Mouse (Mus musculus): ENCODE data around the gene Vpreb2.
"Not testable (repeated sequence)": the region's sequence is repeated elsewhere in the genome, so short reads cannot be mapped to it uniquely, and the experiment has no call there.

The Vpreb2 gene

GRCm38 (mm10) chr16:17980128-17980527 lies at the start of gene Vpreb2:
Gene Vpreb2, plus strand, starts transcription at chr16:17980428.
- no peak for DNase-seq (ENCODE audit: low spot score)

- no peak for DNase-seq (ENCODE audit: low spot score)
These were observed 48.2 kb upstream of the Vpreb2 start for GRCm38 (mm10) chr16:17931906-17932460.

GRCm38 (mm10) chr16:17933594-17934444 lies 46.4 kb upstream of the Vpreb2 start:
- no peak for DNase-seq (ENCODE audit: low spot score)

- DNase-seq (ENCODE audit: low spot score) = no peak
These were observed 45.8 kb upstream of the Vpreb2 start for GRCm38 (mm10) chr16:17934445-17934910.

GRCm38 (mm10) chr16:17936776-17937175 lies 43.5 kb upstream of the Vpreb2 start:
- no peak for DNase-seq (ENCODE audit: low spot score)

- DNase-seq (ENCODE audit: low spot score) = no peak
These were observed 42.0 kb upstream of the Vpreb2 start for GRCm38 (mm10) chr16:17938187-17938586.

GRCm38 (mm10) chr16:17938821-17939220 lies 41.4 kb upstream of the Vpreb2 start:
- DNase-seq (ENCODE audit: low spot score) = no peak

- no peak for DNase-seq (ENCODE audit: low spot score)
These were observed 40.9 kb upstream of the Vpreb2 start for GRCm38 (mm10) chr16:17939255-17939751.

GRCm38 (mm10) chr16:17943466-17943865 lies 36.8 kb upstream of the Vpreb2 start:
- no peak for DNase-seq (ENCODE audit: low spot score)

- no peak for DNase-seq (ENCODE audit: low spot score)
These were observed 35.0 kb upstream of the Vpreb2 start for GRCm38 (mm10) chr16:17945081-17945831.

GRCm38 (mm10) chr16:17949421-17949877 lies 30.8 kb upstream of the Vpreb2 start:
- DNase-seq (ENCODE audit: low spot score) = no peak

GRCm38 (mm10) chr16:17950068-17950467 lies 30.2 kb upstream of the Vpreb2 start:
- DNase-seq (ENCODE audit: low spot score) = no peak

GRCm38 (mm10) chr16:17951618-17952017 lies 28.6 kb upstream of the Vpreb2 start:
- no peak for DNase-seq (ENCODE audit: low spot score)

GRCm38 (mm10) chr16:17956052-17956638 lies 24.1 kb upstream of the Vpreb2 start:
- not testable (repeated sequence) for DNase-seq (ENCODE audit: low spot score)

- no peak for DNase-seq (ENCODE audit: low spot score)
These were observed 18.1 kb upstream of the Vpreb2 start for GRCm38 (mm10) chr16:17962091-17962490.

GRCm38 (mm10) chr16:17971853-17972252 lies 8.4 kb upstream of the Vpreb2 start:
- no peak for DNase-seq (ENCODE audit: low spot score)

- DNase-seq (ENCODE audit: low spot score) = not testable (repeated sequence)
These were observed 2.4 kb upstream of the Vpreb2 start for GRCm38 (mm10) chr16:17977840-17978239.

GRCm38 (mm10) chr16:17983201-17983600 lies 3.0 kb downstream of the Vpreb2 start:
- no peak for DNase-seq (ENCODE audit: low spot score)

GRCm38 (mm10) chr16:17984231-17984630 lies 4.0 kb downstream of the Vpreb2 start:
- DNase-seq (ENCODE audit: low spot score) = no peak

GRCm38 (mm10) chr16:17985078-17985477 lies 4.8 kb downstream of the Vpreb2 start:
- DNase-seq (ENCODE audit: low spot score) = no peak

- DNase-seq (ENCODE audit: low spot score) = no peak
These were observed 6.4 kb downstream of the Vpreb2 start for GRCm38 (mm10) chr16:17986456-17987132.

All from yolk sac, embryonic 10.5 days (tissue).